Mouse (Mus musculus): ENCODE measurements at regions not wholly inside any gene's neighbourhood (a gene's known extent, or its start where the extent isn't known, plus 50 kb on each side); places are given as distances from the start of the nearest gene placed in this dataset.

- TF ChIP-seq CTCF (IDR thresholded peaks at IDR 0.05; ENCODE audit: low read depth, low read length) (no peak), POLR2A (IDR thresholded peaks at IDR 0.05; ENCODE audit: borderline replicate concordance, low read depth, low read length) (no peak)
These were observed 94.8 kb upstream of the Ctnnb1 start for GRCm38 (mm10) chr9:120834166-120834565.

All from bone marrow macrophage, adult 2 months (primary cell).